Mouse (Mus musculus) kidney, adult 11 months (tissue): ENCODE measurements around the gene Muc4.

ENCODE experiments used
- DNase-seq: peaks from one replicate; pipeline ENCODE4 v3.0.0; 2022

Gene Muc4

GRCm38 (mm10) chr16:32728240-32728639, 7.4 kb upstream of the Muc4 start:
- DNase-seq = peak; percentile 67

DNA sequence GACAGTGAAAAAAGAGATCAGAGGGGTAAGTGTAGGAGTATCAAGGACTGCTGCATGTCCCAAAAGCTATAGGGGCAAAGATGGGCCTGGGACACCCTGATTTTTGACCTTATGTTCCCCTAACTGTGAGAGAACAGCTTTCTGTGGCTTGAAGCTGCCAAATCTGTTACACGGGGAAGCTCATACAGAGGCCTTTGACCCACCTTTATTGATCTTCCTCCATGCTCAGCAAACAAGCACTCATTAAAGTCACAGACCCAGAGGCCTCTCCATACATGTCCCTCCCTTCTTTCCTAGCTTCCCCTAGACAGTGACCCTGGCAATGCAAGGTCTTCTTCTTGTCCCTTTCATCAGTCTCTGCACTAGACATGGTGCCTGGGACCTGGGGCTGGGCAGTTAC, 7.0 kb upstream of the Muc4 start:
- DNase-seq = no peak

DNA sequence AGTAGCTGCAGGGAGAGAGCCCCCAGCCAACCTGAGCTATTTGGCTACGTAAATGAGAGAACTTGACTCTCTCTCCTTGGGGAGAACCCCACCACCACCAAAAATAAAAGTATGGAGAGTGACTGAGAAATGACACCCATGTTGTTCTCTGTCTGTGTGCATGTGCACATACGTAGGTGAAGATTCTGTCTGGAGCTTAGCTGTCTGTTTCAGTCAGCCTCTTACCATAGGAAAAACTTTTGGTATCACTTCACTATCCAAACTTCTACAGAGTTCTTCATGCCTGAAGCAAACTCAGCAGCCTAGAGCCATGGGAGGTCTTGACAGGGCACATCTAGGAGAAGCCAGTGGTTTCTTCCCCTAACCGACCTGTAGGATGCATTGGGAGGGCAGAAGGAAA, 2.5 kb upstream of the Muc4 start:
- no peak for DNase-seq

DNA sequence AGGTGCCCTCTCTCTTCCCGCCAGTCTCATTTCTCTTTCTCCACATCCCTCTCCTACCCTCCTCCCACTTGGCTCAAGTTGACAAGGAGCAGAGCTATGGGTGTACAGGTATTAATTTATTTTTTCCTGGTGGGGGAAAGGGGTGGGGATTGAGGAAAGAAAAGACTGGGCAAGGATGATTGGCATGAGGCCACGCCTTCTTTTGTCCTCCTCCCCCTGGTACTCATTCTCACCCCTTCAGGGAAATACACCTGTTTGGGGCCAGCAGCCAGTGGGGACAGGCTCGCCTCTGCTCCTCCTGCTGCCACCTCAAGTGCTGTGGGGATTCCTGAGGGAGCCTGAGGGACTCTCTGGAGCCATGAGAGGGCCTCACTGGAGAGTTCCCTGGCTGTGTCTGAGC, 336 bp downstream of the Muc4 start:
- no peak for DNase-seq

DNA sequence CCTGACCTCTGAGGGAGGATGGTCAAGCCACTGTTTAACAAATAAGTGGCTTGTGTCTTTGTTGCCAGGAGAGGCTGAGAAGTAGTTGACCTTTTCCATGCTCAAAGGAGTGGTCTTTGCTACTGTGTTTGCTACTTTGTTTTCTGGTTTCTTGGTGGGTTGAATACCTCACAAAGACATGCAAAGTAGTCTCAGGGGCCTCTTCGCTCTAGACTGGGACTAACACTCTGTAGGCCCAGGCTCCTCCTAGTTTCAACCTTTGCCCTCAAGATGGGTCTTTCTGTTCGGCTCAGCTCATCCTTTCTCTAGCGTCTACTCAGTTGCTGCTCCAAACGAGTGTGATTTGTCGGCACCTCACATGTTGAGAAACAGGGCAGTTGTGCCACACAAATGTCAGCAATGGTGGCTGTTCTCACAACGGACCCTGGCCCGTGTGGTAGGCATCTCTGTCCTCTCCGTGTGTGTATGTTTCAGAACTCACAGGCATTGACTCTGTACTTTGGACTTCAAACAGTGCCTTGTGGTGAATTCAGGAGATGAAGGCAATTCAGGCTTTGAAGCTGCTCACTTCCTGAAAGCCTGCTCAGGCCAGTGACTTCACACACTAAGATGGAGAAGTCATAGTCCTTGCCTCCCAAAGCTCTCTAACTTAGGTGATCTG, 4.4 kb downstream of the Muc4 start:
- no peak for DNase-seq

GRCm38 (mm10) chr16:32741366-32741765, 5.7 kb downstream of the Muc4 start:
- no peak for DNase-seq

DNA sequence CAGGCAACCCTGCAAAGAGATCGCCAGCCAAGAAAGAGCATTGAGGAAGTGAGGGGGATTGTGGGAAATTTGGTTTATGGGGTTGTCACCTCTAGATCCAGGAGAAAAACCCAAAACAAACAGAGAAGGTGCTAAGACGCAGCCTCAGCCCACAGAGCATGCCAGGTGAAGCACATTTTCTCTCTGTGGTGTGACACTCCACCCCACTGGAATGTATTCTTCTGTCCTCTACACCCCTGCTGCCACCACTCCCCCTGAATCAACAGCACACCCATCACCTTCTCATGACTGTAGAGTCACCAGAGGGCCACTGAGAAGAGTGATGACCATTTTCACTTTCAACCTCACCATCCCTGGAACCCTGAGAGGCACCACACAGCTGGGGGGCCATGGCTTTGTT, 7.0 kb downstream of the Muc4 start:
- DNase-seq = no peak

DNA sequence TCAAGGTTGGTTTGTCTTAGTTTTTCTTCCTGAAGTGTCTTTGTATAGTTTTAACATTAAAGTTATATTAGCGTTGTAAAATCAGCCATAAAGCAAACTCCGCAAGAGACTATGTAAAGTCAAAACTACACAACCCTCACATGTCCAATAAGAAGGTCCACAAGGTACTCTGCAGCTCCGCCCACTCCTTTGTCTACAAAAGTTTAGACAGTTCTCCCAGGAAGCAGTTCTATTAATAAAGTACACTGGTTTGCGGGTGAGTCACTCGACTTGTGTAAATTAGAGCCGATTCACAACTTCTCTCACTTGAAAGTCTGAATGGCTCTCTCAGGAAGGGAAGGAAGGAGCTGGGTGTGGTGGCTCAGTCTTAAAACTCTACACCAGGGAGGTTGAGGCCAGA, 10.2 kb downstream of the Muc4 start:
- DNase-seq = no peak

DNA sequence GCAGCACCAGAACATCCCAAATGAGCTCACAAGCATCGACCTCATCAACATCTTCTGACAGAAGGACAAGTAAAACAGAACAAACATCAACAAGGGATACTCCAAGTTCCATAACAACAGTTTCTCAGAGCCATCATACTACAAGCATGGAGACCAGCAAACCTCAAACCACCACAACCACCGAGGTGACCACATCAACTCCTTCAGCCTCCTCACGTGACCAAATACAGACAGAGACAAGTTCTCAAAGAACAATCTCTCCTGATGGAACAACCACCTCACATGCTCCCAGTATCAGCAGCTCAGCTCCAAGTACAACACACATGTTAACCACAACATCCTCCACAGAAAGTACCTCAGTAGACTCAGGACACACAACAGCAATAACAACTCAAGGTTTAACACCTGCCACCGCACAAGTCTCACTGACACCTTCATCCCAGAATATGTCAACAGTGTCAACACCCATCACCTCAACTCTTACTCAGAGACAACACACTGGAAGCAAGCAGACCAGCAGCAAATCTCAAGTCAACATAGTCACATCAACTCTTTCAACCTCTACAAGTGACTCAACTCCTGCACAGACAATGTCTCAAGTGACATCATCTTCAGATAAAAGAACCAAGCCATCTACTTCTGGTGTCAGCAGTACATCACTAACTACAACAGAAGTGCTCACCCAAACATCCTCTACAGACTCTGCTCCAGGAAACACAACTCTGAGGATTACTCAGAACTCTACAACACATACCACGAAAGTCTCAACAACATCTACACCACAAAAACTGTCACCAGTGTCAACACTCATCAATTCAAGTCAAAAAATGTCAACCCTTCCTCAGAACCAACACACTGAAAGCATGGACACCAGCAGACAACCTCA, 14.8 kb downstream of the Muc4 start:
- no peak for DNase-seq

- DNase-seq = no peak
Observed at GRCm38 (mm10) chr16:32764550-32764949, 28.9 kb downstream of the Muc4 start.

GRCm38 (mm10) chr16:32764961-32765360, 29.3 kb downstream of the Muc4 start:
- DNase-seq = no peak

DNA sequence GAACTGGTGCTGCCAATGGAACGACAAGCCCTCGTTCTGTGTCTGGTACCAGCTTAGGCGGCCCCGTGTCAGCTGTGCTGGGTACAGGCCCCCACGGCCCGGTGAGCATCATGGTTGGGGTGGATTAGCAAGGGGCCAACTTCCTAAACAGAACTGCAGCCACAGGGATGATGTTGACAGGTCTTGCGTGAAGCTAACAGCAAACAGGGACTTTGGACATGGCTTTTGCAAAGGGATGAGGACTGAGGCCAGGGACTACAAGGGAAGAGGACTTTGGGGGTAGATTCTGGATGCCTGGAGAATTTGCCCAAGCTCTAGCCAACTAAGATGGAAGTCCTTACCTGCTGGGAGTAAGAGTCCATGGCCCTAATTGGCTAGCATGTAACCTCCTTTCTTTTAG, 31.2 kb downstream of the Muc4 start:
- no peak for DNase-seq

DNA sequence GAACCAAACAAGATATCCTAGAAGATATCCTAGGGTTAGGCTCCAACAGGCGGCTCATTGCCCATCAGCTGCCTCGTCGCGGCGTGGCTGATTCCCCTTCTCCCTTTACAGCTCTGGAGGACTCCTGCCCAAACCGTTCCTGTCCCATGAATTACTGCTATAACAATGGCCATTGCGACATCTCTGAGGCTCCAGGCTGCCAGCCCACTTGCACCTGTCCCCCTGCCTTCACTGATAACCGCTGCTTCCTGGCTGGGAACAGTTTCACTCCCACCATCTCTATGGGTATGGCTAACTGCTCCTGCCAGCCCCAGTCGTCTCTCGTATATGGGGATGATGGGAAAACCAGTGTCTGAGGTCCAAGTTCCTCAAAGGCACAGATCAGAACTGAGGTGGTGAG, 41.0 kb downstream of the Muc4 start:
- DNase-seq = no peak

DNA sequence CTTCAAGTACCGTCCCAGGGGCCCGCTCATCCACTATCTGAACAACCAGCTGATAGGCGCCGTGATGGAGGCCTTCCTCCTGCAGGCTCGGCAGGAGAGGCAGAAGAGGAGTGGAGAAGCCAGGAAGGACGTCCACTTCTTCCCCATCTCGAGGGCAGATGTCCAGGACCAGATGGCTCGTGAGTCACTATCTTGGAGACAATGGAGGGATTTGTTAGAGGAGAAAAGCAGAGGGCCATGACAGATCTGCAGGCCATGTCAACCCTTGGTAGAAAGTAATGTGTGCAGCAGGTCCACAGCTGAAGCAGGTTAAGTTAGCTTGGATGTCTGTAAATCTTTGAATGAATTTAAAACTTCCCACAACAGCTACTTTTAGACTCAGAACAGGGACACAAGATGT, 43.3 kb downstream of the Muc4 start:
- no peak for DNase-seq

DNA sequence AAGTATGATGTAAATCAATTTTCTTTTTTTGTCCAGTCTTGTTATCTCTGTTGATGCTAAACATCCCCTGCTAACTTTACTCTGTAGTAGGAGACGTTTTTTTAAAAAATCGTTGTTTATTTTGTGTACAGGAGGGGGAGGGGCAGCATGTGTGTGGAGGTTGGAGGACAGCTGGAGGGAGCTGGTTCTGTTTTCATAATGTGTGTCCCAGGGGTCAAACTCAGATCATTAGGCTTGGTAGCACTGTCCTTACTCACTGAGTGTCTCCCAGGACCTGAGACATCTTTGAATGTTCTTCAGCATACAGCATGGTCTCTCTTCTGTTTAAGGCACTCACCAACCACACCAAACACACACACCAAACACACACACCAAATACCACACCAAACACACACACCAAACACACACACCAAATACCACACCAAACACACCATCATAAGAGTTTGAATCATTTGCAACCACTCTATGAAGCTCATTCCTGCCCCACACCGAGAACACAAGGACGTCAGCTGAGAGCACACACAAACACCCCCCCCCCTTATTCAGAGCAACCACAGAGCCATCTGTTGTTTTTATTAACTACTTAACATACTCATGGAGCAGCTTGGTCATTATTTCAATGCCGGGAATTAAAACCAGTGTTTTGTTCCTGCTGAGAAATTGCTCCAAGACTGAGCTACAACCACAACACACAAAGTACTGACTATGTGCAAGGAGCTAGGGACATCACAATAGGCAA, 47.8 kb downstream of the Muc4 start:
- DNase-seq = no peak

- DNase-seq = no peak
Observed at GRCm38 (mm10) chr16:32784840-32785239, 49.2 kb downstream of the Muc4 start.

GRCm38 (mm10) chr16:32790056-32790455, 54.4 kb downstream of the Muc4 start:
- DNase-seq = no peak

- no peak for DNase-seq
Observed at GRCm38 (mm10) chr16:32795177-32795576, 59.5 kb downstream of the Muc4 start.

GRCm38 (mm10) chr16:32796676-32797425, 61.2 kb downstream of the Muc4 start:
- DNase-seq = no peak

- DNase-seq = no peak
Observed at GRCm38 (mm10) chr16:32797426-32797689, 61.7 kb downstream of the Muc4 start, which contains the start of gene Muc20. Gene Muc20 (minus strand): TSS chr16:32797435.

- DNase-seq = peak; percentile 69
Observed at GRCm38 (mm10) chr16:32803252-32803853, 67.7 kb downstream of the Muc4 start.

- no peak for DNase-seq
Observed at GRCm38 (mm10) chr16:32803901-32804300, 68.2 kb downstream of the Muc4 start.

- no peak for DNase-seq
Observed at GRCm38 (mm10) chr16:32805151-32805550, 69.5 kb downstream of the Muc4 start.
